Mouse (Mus musculus) left cerebral cortex, postnatal 25 days (tissue): ENCODE results near the gene C87977. TPM values are rescaled to one million over a fixed set of nuclear protein-coding genes. Genes with fewer than 3 reads are reported as not detected.
"Not testable (repeated sequence)": the region's sequence is repeated elsewhere in the genome, so short reads cannot be mapped to it uniquely, and the experiment has no call there.

Experiments
- DNase-seq, 2 experiments: peaks; one replicate each; pipeline ENCODE4 v3.0.0; 2022; ENCODE audit warnings: low spot score in 2 of 2, mixed read lengths in 1 of 2
- intact Hi-C: fragments of 180-260 bp; cut with DNase I; formaldehyde crosslinking; loops from one replicate; pipeline ENCODE4 v1.15.1; 2025
- total RNA-seq, 2 experiments: library from RNA; stranded (reverse); gene quantifications; 2 replicates each; pipeline ENCODE4 v1.2.3; 2021

Gene C87977
- not detected for total RNA-seq

GRCm38 (mm10) chr4:144213218-144213617, at the start of gene C87977:
C87977 (minus strand) TSS chr4:144213318.
- intact Hi-C loops, DNase-seq: not testable (repeated sequence)

GRCm38 (mm10) chr4:144254768-144255167, 41.6 kb upstream of the C87977 start:
- intact Hi-C loops, DNase-seq: not testable (repeated sequence)

- intact Hi-C loops = no loop called here
- no peak for DNase-seq
Observed at GRCm38 (mm10) chr4:144190419-144190818, 22.7 kb downstream of the C87977 start, which contains the start of gene Oog2. Oog2 (plus strand) TSS chr4:144190719.

- no peak for DNase-seq
- intact Hi-C loops = loop anchor here (5.0 kb wide), 1 partner anchor 320 kb away; no protein-coding TSS in a partner anchor
Observed at GRCm38 (mm10) chr4:144162563-144162962, 50.6 kb downstream of the C87977 start, which contains the start of gene Oog3. Oog3 (minus strand) TSS chr4:144162663.

Other genes starting within 250 kb of the C87977 start
- gene Gm13101, start 246.4 kb downstream of the C87977 start, total RNA-seq = not detected
- not detected for gene Pramef17, start 218.9 kb downstream of the C87977 start, total RNA-seq
- not detected for gene Pramel4, start 154.2 kb downstream of the C87977 start, total RNA-seq
- not detected for gene Gm13102, start 106.8 kb downstream of the C87977 start, total RNA-seq
- gene Oog3, start 50.7 kb downstream of the C87977 start, total RNA-seq = not detected
- not detected for gene Oog2, start 22.6 kb downstream of the C87977 start, total RNA-seq
- not detected for gene Pramel5, start 67.2 kb upstream of the C87977 start, total RNA-seq
- not detected for gene Gm13128, start 116.9 kb upstream of the C87977 start, total RNA-seq
- not detected for gene Gm13119, start 144.6 kb upstream of the C87977 start, total RNA-seq
- not detected for gene Pramef20, start 164.6 kb upstream of the C87977 start, total RNA-seq
- not detected for gene Pramef12, start 195.1 kb upstream of the C87977 start, total RNA-seq
- not detected for gene 1700012P22Rik, start 225.5 kb upstream of the C87977 start, total RNA-seq
- gene Gm9944, start 240.0 kb upstream of the C87977 start, total RNA-seq = not detected